Comparison of ENCODE assay signal across 8 mouse cellular contexts in genomic region chr9:3199151-3200018, GRCm38 (mm10).
DNase-seq lines count a peak whose midpoint lies in the region; ATAC-seq and TF ChIP-seq lines count a peak whose summit lies in the region.

No protein-coding gene starts in this region.

- DNase-seq in gastrocnemius, adult 18-20 months (ENCODE audit: low spot score), result peak; percentile 2
- DNase-seq in gastrocnemius, postnatal 14 days, result no peak
- peak; percentile 87 for DNase-seq in testis, postnatal 14 days (ENCODE audit: low spot score)
- no peak for DNase-seq in thymus, postnatal 25 days

- intact Hi-C loops in gastrocnemius, postnatal 14 days (cut with DNase I; ENCODE audit: low total_unique reads), result no loop called here

- no peak for TF ChIP-seq CTCF in ES-Bruce4 (IDR thresholded peaks at IDR 0.05; ENCODE audit: low read depth, low read length)

- no peaks in the 10 kb centered on the region for H3K9me3 ChIP-seq in ES-Bruce4 (replicated peaks; ENCODE audit: control insufficient read depth, insufficient read depth, low read length, poor library complexity, severe bottlenecking)
- no peaks in the 10 kb centered on the region for H3K9me3 ChIP-seq in liver, embryonic 12.5 days (replicated peaks)
- peaks cover 7% of the 10 kb centered on the region; the same call in 1 of the 2 replicates for H3K9me3 ChIP-seq in forebrain, embryonic 16.5 days (ENCODE audit: control insufficient read depth, low read length)

- peak overlapping the region; percentile 75 for H3K4me3 ChIP-seq in ES-Bruce4 (ENCODE audit: low read depth, low read length)
- H3K4me3 ChIP-seq in liver, embryonic 12.5 days, result peak overlapping the region; percentile 23
- H3K4me3 ChIP-seq in forebrain, embryonic 16.5 days (replicated peaks; ENCODE audit: low read length), result no peak overlapping the region

- TF ChIP-seq POLR2A in ES-Bruce4 (IDR thresholded peaks at IDR 0.05; ENCODE audit: insufficient read depth, low read length), result no peak

- H3K27ac ChIP-seq in ES-Bruce4 (ENCODE audit: insufficient read depth, low read length), result no peak overlapping the region
- H3K27ac ChIP-seq in liver, embryonic 12.5 days, result no peak overlapping the region
- H3K27ac ChIP-seq in forebrain, embryonic 16.5 days (ENCODE audit: low read length), result no peak overlapping the region

- peak overlapping the region; percentile 57 for H3K4me2 ChIP-seq in liver, embryonic 12.5 days
- H3K4me2 ChIP-seq in forebrain, embryonic 16.5 days (ENCODE audit: low read length), result no peak overlapping the region

- ATAC-seq in erythroid progenitor cell, adult 5-6 weeks (replicated peaks; ENCODE audit: low FRiP score, poor library complexity, severe bottlenecking), result peak; percentile 85
- ATAC-seq in liver, embryonic 12.5 days, result peak; percentile 95
- ATAC-seq in forebrain, embryonic 16.5 days, result no peak

- H3K4me1 ChIP-seq in ES-Bruce4 (ENCODE audit: control insufficient read depth, insufficient read depth, low read length), result no peaks in the 10 kb centered on the region
- H3K4me1 ChIP-seq in liver, embryonic 12.5 days, result peaks cover 5% of the 10 kb centered on the region
- H3K4me1 ChIP-seq in forebrain, embryonic 16.5 days (replicated peaks; ENCODE audit: control insufficient read depth, insufficient read depth, low read length), result no peaks in the 10 kb centered on the region

- 23% methylated on average over 33 of the region's 33 CpGs for WGBS in liver, embryonic 12.5 days (ENCODE audit: insufficient replicate concordance)
- WGBS in forebrain, embryonic 16.5 days, result 42% methylated on average over 33 of the region's 33 CpGs

- no peak for TF ChIP-seq EP300 in ES-Bruce4 (IDR thresholded peaks at IDR 0.05; ENCODE audit: insufficient read depth, low read depth, low read length)

- no peaks in the 10 kb centered on the region for H3K27me3 ChIP-seq in ES-Bruce4 (ENCODE audit: control insufficient read depth, insufficient read depth, low read length, poor library complexity, severe bottlenecking)
- no peaks in the 10 kb centered on the region for H3K27me3 ChIP-seq in liver, embryonic 12.5 days (replicated peaks)
- H3K27me3 ChIP-seq in forebrain, embryonic 16.5 days (replicated peaks; ENCODE audit: control insufficient read depth, insufficient read depth, low read length), result no peaks in the 10 kb centered on the region

- peak overlapping the region; percentile 52 for H3K9ac ChIP-seq in ES-Bruce4 (ENCODE audit: low read depth, poor library complexity, severe bottlenecking)
- H3K9ac ChIP-seq in liver, embryonic 12.5 days, result no peak overlapping the region
- H3K9ac ChIP-seq in forebrain, embryonic 16.5 days (replicated peaks; ENCODE audit: low read depth, low read length), result no peak overlapping the region

- no peaks in the 10 kb centered on the region for H3K36me3 ChIP-seq in ES-Bruce4 (ENCODE audit: control insufficient read depth, insufficient read depth, low read length, poor library complexity, severe bottlenecking)
- no peaks in the 10 kb centered on the region for H3K36me3 ChIP-seq in liver, embryonic 12.5 days
- H3K36me3 ChIP-seq in forebrain, embryonic 16.5 days (ENCODE audit: control insufficient read depth, insufficient read depth), result no peaks in the 10 kb centered on the region

Comparison
In these comparisons a context has a peak if more than half of its experiments do, and no peak if none do; other contexts are left out.
1. DNase-seq: peak in gastrocnemius, adult 18-20 months (single experiment) and testis, postnatal 14 days (single experiment); none in gastrocnemius, postnatal 14 days (single experiment) and thymus, postnatal 25 days (single experiment).